Mouse (Mus musculus) heart, adult 2 months (tissue): ENCODE results near the gene Pakap.

ENCODE experiments used
- CTCF ChIP-seq: fragments of 200-600 bp; IDR thresholded peaks from 2 replicates; pipeline ENCODE4 v1.8.1; 2022; ENCODE audit warnings: antibody characterized with exemption, mild to moderate bottlenecking, moderate library complexity
- POLR2A ChIP-seq: fragments of 200-500 bp; IDR thresholded peaks from 2 replicates; pipeline ENCODE4 v1.6.1; 2011; ENCODE audit warnings: mild to moderate bottlenecking, low read depth, low read length, control low read depth; ENCODE audit not compliant: insufficient read depth

DNA sequence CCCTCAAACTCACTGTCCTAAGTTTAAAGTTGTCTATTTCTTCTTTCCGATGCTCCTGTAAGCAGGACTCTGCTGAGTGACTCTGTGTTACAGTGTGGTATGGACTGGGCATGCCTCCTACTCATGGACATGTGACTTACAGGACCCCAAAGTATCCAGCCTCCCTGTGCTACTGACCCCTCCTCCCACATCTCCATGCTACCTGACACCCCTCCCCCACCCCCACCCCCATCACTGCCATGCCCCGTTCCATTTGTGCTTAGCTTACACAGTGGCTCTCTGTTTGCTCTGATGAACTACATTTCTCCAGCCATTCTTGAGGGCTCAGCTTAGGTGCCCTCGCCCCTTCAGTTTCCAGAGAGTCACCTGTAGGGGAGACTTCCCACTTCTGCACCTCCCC lies 118.8 kb downstream of the Pakap start:
- no peak for TF ChIP-seq CTCF
- TF ChIP-seq POLR2A: no peak
